9 mouse cellular contexts compared by ENCODE assay signal in genomic region chr7:47081277-47081676, GRCm38 (mm10). TPM values are rescaled to one million over a fixed set of nuclear protein-coding genes. Genes with fewer than 3 reads are reported as not detected.
DNase-seq lines count a peak whose midpoint lies in the region; ATAC-seq and TF ChIP-seq lines count a peak whose summit lies in the region.
"Had no signal": no experiment of that assay in that cellular context is flagged by ENCODE, and none has a peak within 500 bp of the region (broad histone marks: within the 10 kb centered on the region; RNA-seq: fewer than 3 reads in every experiment).

No protein-coding gene starts in this region.

- no peak for TF ChIP-seq POLR2A in testis, adult 2 months (IDR thresholded peaks at IDR 0.05; ENCODE audit: control insufficient read depth, low read depth, low read length)
- no peak for TF ChIP-seq POLR2A in kidney, adult 2 months (IDR thresholded peaks at IDR 0.05; ENCODE audit: low read depth, low read length)
- no peak for TF ChIP-seq POLR2A in limb, embryonic 14.5 days (IDR thresholded peaks at IDR 0.05; ENCODE audit: borderline replicate concordance, extremely low read depth, insufficient read depth, insufficient read length)

- WGBS in kidney, adult 2 months = 22% methylated on average over 6 of the region's 6 CpGs
- 39% methylated on average over 6 of the region's 6 CpGs for whole genome bisulfite sequencing in limb, embryonic 14.5 days
- 64% methylated on average over 6 of the region's 6 CpGs for WGBS in neural tube, embryonic 11.5 days
- WGBS in stomach, embryonic 16.5 days = 27% methylated on average over 6 of the region's 6 CpGs

- H3K9ac ChIP-seq in limb, embryonic 14.5 days (ENCODE audit: low read depth, low read length, severe bottlenecking) = no peak overlapping the region
- H3K9ac ChIP-seq in neural tube, embryonic 11.5 days (ENCODE audit: low read length) = no peak overlapping the region
- H3K9ac ChIP-seq in stomach, embryonic 16.5 days (ENCODE audit: low read length) = peak overlapping the region; percentile 57; the same call in 1 of the 2 replicates
- H3K9ac ChIP-seq: embryonic facial prominence, embryonic 12.5 days had no signal

- no peaks in the 10 kb centered on the region for H3K4me1 ChIP-seq in testis, adult 2 months (ENCODE audit: control insufficient read depth, insufficient read depth, low read length)
- H3K4me1 ChIP-seq in kidney, adult 2 months (ENCODE audit: control insufficient read depth, insufficient read depth, low read length) = no peaks in the 10 kb centered on the region
- H3K4me1 ChIP-seq in limb, embryonic 14.5 days (ENCODE audit: control insufficient read depth, insufficient read depth, low read length) = no peaks in the 10 kb centered on the region
- no peaks in the 10 kb centered on the region for H3K4me1 ChIP-seq in neural tube, embryonic 11.5 days (ENCODE audit: control insufficient read depth, insufficient read depth, low read length)
- no peaks in the 10 kb centered on the region; the same call in 1 of the 2 replicates for H3K4me1 ChIP-seq in stomach, embryonic 16.5 days (ENCODE audit: control insufficient read depth, insufficient read depth, low read length)
- H3K4me1 ChIP-seq: embryonic facial prominence, embryonic 12.5 days had no signal

- no peak overlapping the region for H3K4me2 ChIP-seq in limb, embryonic 14.5 days (replicated peaks; ENCODE audit: low read depth, low read length, severe bottlenecking)
- no peak overlapping the region for H3K4me2 ChIP-seq in neural tube, embryonic 11.5 days (ENCODE audit: low read depth)
- peak overlapping the region; percentile 25; the same call in 1 of the 2 replicates for H3K4me2 ChIP-seq in stomach, embryonic 16.5 days (ENCODE audit: low read depth, low read length)
- H3K4me2 ChIP-seq: embryonic facial prominence, embryonic 12.5 days had no signal

- H3K27me3 ChIP-seq in testis, adult 2 months (ENCODE audit: control insufficient read depth, insufficient read depth, low read length) = no peaks in the 10 kb centered on the region
- H3K27me3 ChIP-seq in kidney, adult 2 months (replicated peaks; ENCODE audit: control insufficient read depth, insufficient read depth, low read length) = no peaks in the 10 kb centered on the region
- H3K27me3 ChIP-seq in limb, embryonic 14.5 days (ENCODE audit: control insufficient read depth, insufficient read depth, low read length) = no peaks in the 10 kb centered on the region
- no peaks in the 10 kb centered on the region for H3K27me3 ChIP-seq in neural tube, embryonic 11.5 days (ENCODE audit: control insufficient read depth, insufficient read depth, low read length)
- no peaks in the 10 kb centered on the region for H3K27me3 ChIP-seq in stomach, embryonic 16.5 days (ENCODE audit: control insufficient read depth, insufficient read depth, low read length)
- H3K27me3 ChIP-seq: embryonic facial prominence, embryonic 12.5 days had no signal

- H3K9me3 ChIP-seq in limb, embryonic 14.5 days (ENCODE audit: control insufficient read depth, low read length) = no peaks in the 10 kb centered on the region
- no peaks in the 10 kb centered on the region for H3K9me3 ChIP-seq in neural tube, embryonic 11.5 days (ENCODE audit: control insufficient read depth, low read length)
- H3K9me3 ChIP-seq in stomach, embryonic 16.5 days (replicated peaks; ENCODE audit: control insufficient read depth, low read length) = no peaks in the 10 kb centered on the region
- H3K9me3 ChIP-seq: embryonic facial prominence, embryonic 12.5 days had no signal

- DNase-seq in testis, postnatal 14 days (ENCODE audit: low spot score) = no peak
- peak; percentile 73 to 82 for DNase-seq in cerebellum, postnatal 25 days
- peak; percentile 69 for DNase-seq in gastrocnemius, postnatal 14 days
- DNase-seq in kidney, adult 2 months = peak; percentile 81
- DNase-seq in limb, embryonic 14.5 days (ENCODE audit: low spot score) = peak; percentile 55
- DNase-seq in neural tube, embryonic 11.5 days (ENCODE audit: low spot score) = peak; percentile 53

- ATAC-seq in limb, embryonic 14.5 days (ENCODE audit: low FRiP score, low read depth) = peak; percentile 78
- no peak for ATAC-seq in neural tube, embryonic 11.5 days (ENCODE audit: insufficient read depth, low FRiP score, low TSS enrichment)
- ATAC-seq in stomach, embryonic 16.5 days (ENCODE audit: insufficient read depth, low FRiP score) = 0 out of 2 replicates have a peak, but pooled peaks have one; percentile 20

- TF ChIP-seq CTCF in testis, adult 2 months (IDR thresholded peaks at IDR 0.05; ENCODE audit: control insufficient read depth, insufficient read depth, insufficient replicate concordance, low read depth, low read length) = peak; percentile 51; the same call in 1 of the 2 replicates
- peak; percentile 95 for TF ChIP-seq CTCF in kidney, adult 2 months (conservative IDR thresholded peaks at IDR 0.05; ENCODE audit: insufficient read depth, insufficient read length, low read depth, low read length)

- H3K4me3 ChIP-seq in testis, adult 2 months (ENCODE audit: control insufficient read depth, low read depth, low read length) = no peak overlapping the region
- H3K4me3 ChIP-seq in kidney, adult 2 months (ENCODE audit: insufficient read depth, low read depth, low read length) = no peak overlapping the region
- no peak overlapping the region for H3K4me3 ChIP-seq in limb, embryonic 14.5 days (replicated peaks; ENCODE audit: low read length)
- H3K4me3 ChIP-seq in neural tube, embryonic 11.5 days (ENCODE audit: low read depth, low read length) = no peak overlapping the region
- no peak overlapping the region for H3K4me3 ChIP-seq in stomach, embryonic 16.5 days (replicated peaks; ENCODE audit: low read length)
- H3K4me3 ChIP-seq: embryonic facial prominence, embryonic 12.5 days had no signal

- intact Hi-C loops in gastrocnemius, postnatal 14 days (cut with DNase I; ENCODE audit: low total_unique reads) = no loop called here

- H3K27ac ChIP-seq in testis, adult 2 months (ENCODE audit: control insufficient read depth, insufficient read depth, low read depth, low read length) = no peak overlapping the region
- H3K27ac ChIP-seq in kidney, adult 2 months (ENCODE audit: insufficient read depth, low read depth, low read length) = no peak overlapping the region
- no peak overlapping the region for H3K27ac ChIP-seq in limb, embryonic 14.5 days (replicated peaks; ENCODE audit: low read depth, low read length)
- H3K27ac ChIP-seq in neural tube, embryonic 11.5 days (ENCODE audit: low read depth, low read length) = no peak overlapping the region
- no peak overlapping the region for H3K27ac ChIP-seq in stomach, embryonic 16.5 days (ENCODE audit: low read length)
- H3K27ac ChIP-seq: embryonic facial prominence, embryonic 12.5 days had no signal

- H3K36me3 ChIP-seq in testis, adult 2 months (ENCODE audit: control insufficient read depth, insufficient read depth, low read length) = no peaks in the 10 kb centered on the region
- no peaks in the 10 kb centered on the region for H3K36me3 ChIP-seq in kidney, adult 2 months (ENCODE audit: control insufficient read depth, insufficient read depth, low read length)
- H3K36me3 ChIP-seq in limb, embryonic 14.5 days (ENCODE audit: control insufficient read depth, insufficient read depth, low read length) = no peaks in the 10 kb centered on the region
- no peaks in the 10 kb centered on the region for H3K36me3 ChIP-seq in neural tube, embryonic 11.5 days (ENCODE audit: control insufficient read depth, insufficient read depth, low read length)
- no peaks in the 10 kb centered on the region for H3K36me3 ChIP-seq in stomach, embryonic 16.5 days (ENCODE audit: control insufficient read depth, insufficient read depth, low read length)
- H3K36me3 ChIP-seq: embryonic facial prominence, embryonic 12.5 days had no signal

RNA-seq across cellular contexts. Expression of gene Tmem86a, which starts 30.9 kb away (rescaled TPM):
- polyA plus RNA-seq in testis, adult 2 months (2012; rRNA removed) = 37.3 and 42.8 TPM in 2 replicates
- 1 to 10 TPM; 7.2 to 8.1 TPM for total RNA-seq in gastrocnemius, postnatal 14 days (2021)
- 97.0 and 104 TPM in 2 replicates for polyA plus RNA-seq in kidney, adult 2 months (2012; rRNA removed)
- 20.6 and 30.0 TPM in 2 replicates for polyA plus RNA-seq in limb, embryonic 14.5 days (2012; rRNA removed)
- polyA plus RNA-seq in limb, embryonic 14.5 days (2014; fragmentation: Nextera tagmentation; extraction: Ambion mirVana) = 21.0 and 24.1 TPM in 2 replicates
- 8.2 and 9.7 TPM in 2 replicates for polyA plus RNA-seq in neural tube, embryonic 11.5 days (2014; fragmentation: Nextera tagmentation; extraction: Ambion mirVana)
- polyA plus RNA-seq in stomach, embryonic 16.5 days (2015; fragmentation: Nextera tagmentation; extraction: Ambion mirVana) = 27.9 and 29.9 TPM in 2 replicates

RNA-seq across cellular contexts. Expression of gene Ptpn5, which starts 52.2 kb away (rescaled TPM):
- polyA plus RNA-seq in testis, adult 2 months (2012; rRNA removed) = 0.06 and 0.23 TPM in 2 replicates
- total RNA-seq in gastrocnemius, postnatal 14 days (2021) = not detected
- polyA plus RNA-seq in kidney, adult 2 months (2012; rRNA removed) = 0.61 and 0.79 TPM in 2 replicates
- polyA plus RNA-seq in limb, embryonic 14.5 days (2012; rRNA removed) = 0.54 and 0.74 TPM in 2 replicates
- polyA plus RNA-seq in limb, embryonic 14.5 days (2014; fragmentation: Nextera tagmentation; extraction: Ambion mirVana) = 0.22 TPM in 1 of 2 replicates, not detected in the other
- polyA plus RNA-seq in neural tube, embryonic 11.5 days (2014; fragmentation: Nextera tagmentation; extraction: Ambion mirVana) = 28.1 and 30.0 TPM in 2 replicates
- polyA plus RNA-seq in stomach, embryonic 16.5 days (2015; fragmentation: Nextera tagmentation; extraction: Ambion mirVana) = 1.2 and 1.3 TPM in 2 replicates

Comparison
In these comparisons a context has a peak if more than half of its experiments do, and no peak if none do; other contexts are left out.
1. RNA of gene Ptpn5, which starts 52.2 kb away (polyA plus RNA-seq): 28.1 to 30.0 TPM in neural tube, embryonic 11.5 days; 1.2 to 1.3 TPM in stomach, embryonic 16.5 days, 0.22 to 0.74 TPM in limb, embryonic 14.5 days, 0.61 to 0.79 TPM in kidney, adult 2 months and 0.06 to 0.23 TPM in testis, adult 2 months; every median in the first group is over 10 times any median in the second.